Mouse (Mus musculus) hindbrain, embryonic 12.5 days (tissue): ENCODE measurements around the gene Samd8. TPM values are rescaled to one million over a fixed set of nuclear protein-coding genes. Genes with fewer than 3 reads are reported as not detected.

Experiments used
- ATAC-seq: fragments of 200-750 bp; cut with Nextera tagmentation; 2 replicates; pipeline ENCODE4 v1.8.0; 2017; ENCODE audit warnings: moderate TSS enrichment; ENCODE audit not compliant: low FRiP score
- H3K27ac ChIP-seq: fragments of 300-500 bp; sonication (generic); 2 replicates; pipeline ENCODE4 v1.5.1; 2016; ENCODE audit warnings: mild to moderate bottlenecking
- H3K27me3 ChIP-seq: fragments of 300-500 bp; sonication (generic); 2 replicates; pipeline ENCODE4 v1.6.1; 2016; ENCODE audit warnings: mild to moderate bottlenecking
- H3K36me3 ChIP-seq: fragments of 300-500 bp; sonication (generic); 2 replicates; pipeline ENCODE4 v1.6.1; 2016; ENCODE audit warnings: mild to moderate bottlenecking
- H3K4me1 ChIP-seq: fragments of 300-500 bp; sonication (generic); 2 replicates; pipeline ENCODE4 v1.6.1; 2016
- H3K4me2 ChIP-seq: fragments of 300-500 bp; sonication (generic); replicated peaks from 2 replicates; pipeline ENCODE4 v1.6.1; 2016; ENCODE audit warnings: mild to moderate bottlenecking
- H3K4me3 ChIP-seq: fragments of 300-500 bp; sonication (generic); 2 replicates; pipeline ENCODE4 v1.5.1; 2016; ENCODE audit warnings: mild to moderate bottlenecking
- H3K9ac ChIP-seq: fragments of 300-500 bp; sonication (generic); 2 replicates; pipeline ENCODE4 v1.6.1; 2016; ENCODE audit warnings: mild to moderate bottlenecking, moderate library complexity
- H3K9me3 ChIP-seq: fragments of 300-500 bp; sonication (generic); replicated peaks from 2 replicates; pipeline ENCODE4 v1.6.1; 2016; ENCODE audit warnings: mild to moderate bottlenecking
- WGBS: fragments of 180-500 bp; shearing (Covaris S2); methylation state at CpG from one replicate; pipeline ENCODE4 v1.1.7; 2016; 5-methylcytosine and 5-hydroxymethylcytosine counted together
- polyA plus RNA-seq: library from polyadenylated mRNA; unstranded; fragments of >200 nt; fragmentation: Nextera tagmentation; extraction: Ambion mirVana; gene quantifications from 2 replicates; pipeline ENCODE4 v1.2.1, GENCODE M21; 2016

Gene Samd8
- polyA plus RNA-seq, 1 experiment from 2014 or later: 15.9 TPM

DNA sequence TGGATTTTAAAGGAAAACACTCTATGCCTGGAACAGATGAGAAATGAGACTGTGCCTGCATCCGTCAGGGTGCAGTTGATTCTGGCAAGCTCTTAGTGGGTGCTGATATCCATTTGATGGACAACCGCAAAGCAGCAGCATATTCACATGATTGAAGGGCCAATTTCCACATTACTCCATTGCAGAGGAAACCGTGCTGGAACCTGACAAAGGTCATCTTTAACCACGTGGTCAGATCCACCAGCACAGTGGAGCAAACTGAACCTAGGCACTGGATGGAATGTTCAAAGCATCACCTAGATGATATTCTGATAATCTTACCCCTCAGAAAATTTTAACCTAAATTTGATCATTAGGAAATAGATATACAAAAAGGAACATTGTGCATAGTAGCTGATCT, 25.9 kb downstream of the Samd8 start:
- Histone ChIP-seq H3K4me3 (no peak overlapping the region), H3K4me1 (no peaks in the 10 kb centered on the region), H3K9me3 (no peaks in the 10 kb centered on the region), H3K27me3 (no peaks in the 10 kb centered on the region), H3K27ac (no peak overlapping the region), H3K4me2 (no peak overlapping the region), H3K36me3 (peaks cover 30% of the 10 kb centered on the region), H3K9ac (no peak overlapping the region)
- ATAC-seq: no peak
- 90% methylated on average over 4 of the region's 4 CpGs for WGBS

DNA sequence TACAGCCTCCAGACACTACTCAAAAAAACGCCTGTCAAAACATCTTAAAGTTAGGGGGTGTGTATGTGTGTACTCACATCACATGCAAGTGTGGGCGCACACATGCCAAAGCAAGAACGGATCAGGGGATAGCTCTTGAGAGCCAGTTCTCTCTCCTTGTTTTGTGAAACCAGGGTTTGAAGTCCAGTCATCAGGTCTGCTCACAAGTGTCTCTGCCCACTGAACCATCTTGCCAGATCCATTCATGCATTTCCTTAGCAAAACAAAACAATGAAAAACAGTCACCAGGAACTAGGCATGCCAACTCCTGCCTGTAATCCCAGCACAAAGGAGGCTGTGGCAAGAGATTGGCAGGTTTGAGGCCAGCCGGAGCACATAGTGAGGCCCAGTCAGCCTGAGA, 36.2 kb downstream of the Samd8 start:
- Histone ChIP-seq H3K27ac (no peak overlapping the region), H3K4me3 (no peak overlapping the region), H3K36me3 (peaks cover 32% of the 10 kb centered on the region; the same call in 1 of the 2 replicates), H3K4me2 (no peak overlapping the region), H3K4me1 (no peaks in the 10 kb centered on the region), H3K9me3 (no peaks in the 10 kb centered on the region), H3K27me3 (no peaks in the 10 kb centered on the region), H3K9ac (no peak overlapping the region)
- no peak for ATAC-seq
- 85% methylated on average over 4 of the region's 4 CpGs for WGBS

DNA sequence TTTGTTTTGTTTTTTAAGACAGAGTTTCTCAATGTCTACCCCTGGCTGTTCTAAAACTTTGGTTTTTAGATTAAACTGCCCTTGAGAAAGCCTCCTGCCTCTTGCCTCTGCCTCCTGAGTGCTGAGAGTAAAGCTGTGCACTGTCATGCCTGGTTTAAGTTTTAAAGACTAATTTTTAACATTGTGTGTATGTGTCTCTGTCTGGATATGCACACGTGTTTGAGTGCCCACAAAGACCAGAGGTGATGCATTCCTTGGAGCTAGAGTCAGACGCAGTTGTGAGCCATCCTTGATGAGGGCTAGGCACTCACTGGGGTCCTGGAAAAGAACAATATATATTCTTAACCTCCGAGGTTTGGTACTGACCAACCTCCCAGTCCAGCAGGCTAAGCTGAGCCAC, 37.0 kb downstream of the Samd8 start:
- Histone ChIP-seq H3K4me3 (no peak overlapping the region), H3K9me3 (no peaks in the 10 kb centered on the region), H3K36me3 (peaks cover 33% of the 10 kb centered on the region; the same call in 1 of the 2 replicates), H3K9ac (no peak overlapping the region), H3K4me1 (no peaks in the 10 kb centered on the region), H3K27ac (no peak overlapping the region), H3K27me3 (no peaks in the 10 kb centered on the region), H3K4me2 (no peak overlapping the region)
- no peak for ATAC-seq
- 83% methylated on average over 3 of the region's 3 CpGs for WGBS

DNA sequence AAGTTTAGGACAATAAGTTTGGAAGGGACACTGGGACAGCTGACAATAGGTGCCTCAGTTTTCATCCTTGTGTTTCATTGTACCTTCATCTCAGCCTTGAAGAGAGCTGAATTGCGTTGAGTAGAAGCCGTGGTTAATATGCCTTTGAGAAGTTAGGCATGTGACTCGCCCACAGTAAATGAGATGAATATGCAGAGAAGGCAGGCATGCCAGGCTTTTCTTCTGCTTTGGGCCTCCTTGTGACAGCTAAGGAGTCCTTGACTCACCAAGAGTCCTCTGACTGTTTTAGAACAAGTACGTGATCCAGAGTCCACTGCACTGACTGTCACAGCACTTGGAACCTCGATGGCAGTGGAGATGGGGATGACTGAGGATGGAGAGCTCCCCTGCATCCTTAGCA, 37.8 kb downstream of the Samd8 start:
- no peak overlapping the region for H3K27ac ChIP-seq
- H3K9me3 ChIP-seq: no peaks in the 10 kb centered on the region
- no peaks in the 10 kb centered on the region for H3K27me3 ChIP-seq
- no peak overlapping the region for H3K4me2 ChIP-seq
- no peak overlapping the region for H3K4me3 ChIP-seq
- no peaks in the 10 kb centered on the region for H3K4me1 ChIP-seq
- peaks cover 39% of the 10 kb centered on the region; the same call in 1 of the 2 replicates for H3K36me3 ChIP-seq
- H3K9ac ChIP-seq: no peak overlapping the region
- no peak for ATAC-seq
- WGBS: 92% methylated on average over 5 of the region's 5 CpGs

DNA sequence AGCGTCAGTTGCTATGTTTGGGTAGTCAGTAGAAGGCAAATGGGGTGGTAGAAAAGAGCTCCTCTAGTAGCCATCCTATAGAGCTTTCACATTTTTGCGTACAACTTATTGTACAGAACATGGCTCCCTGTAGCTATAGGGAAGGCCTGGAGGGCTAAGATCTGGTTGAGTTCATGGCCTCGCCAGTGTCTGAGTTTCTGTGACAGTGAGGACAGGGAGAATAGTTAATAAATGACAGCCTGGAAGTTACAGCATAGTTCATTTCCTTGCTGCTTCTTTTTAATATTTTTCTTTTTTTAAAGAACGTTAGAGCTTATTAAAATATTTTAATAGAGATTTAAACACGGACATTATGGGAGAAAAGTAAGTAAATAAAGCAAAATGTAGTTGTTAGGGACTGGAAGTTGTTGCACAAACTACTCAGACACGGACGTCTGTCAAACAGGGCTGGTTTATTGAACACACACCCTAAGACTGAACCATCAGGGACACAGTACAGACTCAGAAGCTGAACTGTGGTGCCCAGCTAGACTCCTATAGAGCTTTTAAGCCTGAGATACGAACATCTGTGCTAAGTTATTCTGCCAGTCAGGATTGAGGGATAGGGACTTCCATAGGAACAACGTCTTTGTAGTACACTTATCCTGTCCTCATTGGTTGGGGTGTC, 40.4 kb downstream of the Samd8 start:
- Histone ChIP-seq H3K4me3 (no peak overlapping the region), H3K27ac (no peak overlapping the region), H3K9me3 (no peaks in the 10 kb centered on the region), H3K4me2 (no peak overlapping the region), H3K9ac (no peak overlapping the region), H3K4me1 (no peaks in the 10 kb centered on the region), H3K36me3 (peaks cover 30% of the 10 kb centered on the region; the same call in 1 of the 2 replicates), H3K27me3 (no peaks in the 10 kb centered on the region)
- no peak for ATAC-seq
- 90% methylated on average over 9 of the region's 9 CpGs for WGBS

DNA sequence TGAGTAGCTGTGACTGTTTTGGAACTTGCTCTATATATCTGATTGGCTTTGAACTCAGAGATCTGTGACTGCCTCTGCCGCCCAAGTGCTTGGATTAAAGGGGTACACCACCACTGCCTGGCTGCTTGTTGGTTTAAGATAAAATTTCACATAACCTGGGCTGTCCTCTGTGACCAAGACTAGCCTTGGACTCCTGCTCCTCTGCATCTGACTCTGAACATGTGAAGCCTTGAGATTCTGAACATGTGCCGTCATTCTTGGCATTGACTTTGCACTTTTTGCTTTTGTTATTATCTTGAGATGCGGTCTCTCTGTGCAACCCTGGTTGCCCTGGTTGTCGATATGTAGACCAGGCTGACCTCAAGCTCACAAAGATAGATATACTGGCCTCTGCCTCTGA, 41.4 kb downstream of the Samd8 start:
- H3K27me3 ChIP-seq: no peaks in the 10 kb centered on the region
- peaks cover 25% of the 10 kb centered on the region; the same call in 1 of the 2 replicates for H3K36me3 ChIP-seq
- H3K4me1 ChIP-seq: no peaks in the 10 kb centered on the region
- H3K9me3 ChIP-seq: no peaks in the 10 kb centered on the region
- H3K27ac ChIP-seq: no peak overlapping the region
- H3K4me2 ChIP-seq: no peak overlapping the region
- 94% methylated on average over 4 of the region's 4 CpGs for WGBS
- no peak overlapping the region for H3K9ac ChIP-seq
- ATAC-seq: no peak
- no peak overlapping the region for H3K4me3 ChIP-seq

DNA sequence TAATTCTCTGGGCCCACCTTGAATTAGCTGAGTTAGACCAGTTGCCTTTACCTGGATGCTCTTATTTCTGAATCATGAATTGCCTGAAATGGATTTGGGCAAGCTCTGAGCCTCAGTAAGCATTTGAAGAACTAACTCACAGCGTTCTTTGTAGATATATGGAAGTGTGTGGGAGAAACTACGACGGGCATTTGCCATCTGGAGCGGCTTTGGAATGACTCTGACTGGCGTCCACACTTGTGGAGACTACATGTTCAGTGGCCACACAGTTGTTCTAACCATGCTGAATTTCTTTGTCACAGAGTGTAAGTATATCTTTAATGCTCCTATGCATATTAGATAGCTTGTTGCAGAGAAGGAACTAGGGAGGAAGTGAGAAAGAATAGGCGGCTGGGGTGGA, 41.9 kb downstream of the Samd8 start:
- Histone ChIP-seq H3K27ac (no peak overlapping the region), H3K27me3 (no peaks in the 10 kb centered on the region), H3K4me3 (no peak overlapping the region), H3K4me1 (no peaks in the 10 kb centered on the region), H3K4me2 (no peak overlapping the region), H3K36me3 (peaks cover 24% of the 10 kb centered on the region; the same call in 1 of the 2 replicates), H3K9me3 (no peaks in the 10 kb centered on the region), H3K9ac (no peak overlapping the region)
- 97% methylated on average over 6 of the region's 6 CpGs for WGBS
- no peak for ATAC-seq

DNA sequence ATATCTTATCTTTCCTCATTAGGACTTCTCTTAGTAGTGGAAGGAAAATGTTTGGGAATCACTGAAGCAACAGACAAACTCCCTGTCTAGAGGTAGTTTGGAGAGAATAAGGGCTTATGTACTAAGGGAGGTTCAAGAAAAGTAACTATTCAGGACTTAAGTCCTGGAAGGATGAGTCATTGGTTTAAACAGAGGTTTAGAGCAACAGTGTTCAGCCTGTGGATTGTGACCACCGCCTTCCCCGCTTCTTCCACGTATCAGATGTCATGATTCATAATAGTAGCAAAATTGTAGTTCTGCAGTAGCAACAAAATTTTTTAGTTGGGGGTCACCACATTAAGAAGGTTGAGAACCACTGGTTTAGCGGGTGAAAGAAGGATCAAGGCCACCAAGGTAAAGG, 50.3 kb downstream of the Samd8 start:
- no peaks in the 10 kb centered on the region for H3K4me1 ChIP-seq
- 96% methylated on average over 4 of the region's 4 CpGs for WGBS
- H3K27me3 ChIP-seq: no peaks in the 10 kb centered on the region
- ATAC-seq: no peak
- H3K36me3 ChIP-seq: peaks cover 9% of the 10 kb centered on the region; the same call in 1 of the 2 replicates
- H3K9ac ChIP-seq: no peak overlapping the region
- H3K27ac ChIP-seq: no peak overlapping the region
- no peak overlapping the region for H3K4me3 ChIP-seq
- H3K4me2 ChIP-seq: no peak overlapping the region
- no peaks in the 10 kb centered on the region for H3K9me3 ChIP-seq

DNA sequence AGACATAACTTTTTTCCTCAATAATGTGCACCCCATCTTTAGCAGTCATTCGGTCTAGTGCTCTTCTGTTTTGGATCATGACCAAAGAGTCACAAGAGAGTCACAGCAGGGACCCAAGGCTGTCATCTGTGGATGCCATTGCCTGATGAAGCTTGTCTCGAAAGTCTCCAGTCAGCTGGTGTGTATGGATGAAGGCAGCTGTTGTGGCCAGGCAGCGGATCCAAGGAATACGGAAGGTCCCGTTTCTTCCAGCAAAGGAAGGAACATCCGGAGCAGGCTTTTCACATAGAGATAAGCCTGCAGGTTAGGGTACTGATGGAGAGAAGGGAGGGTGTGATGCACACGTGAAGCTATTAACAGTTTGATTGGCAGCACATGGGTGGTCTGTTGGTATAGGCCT, 51.3 kb downstream of the Samd8 start:
- Histone ChIP-seq H3K9me3 (no peaks in the 10 kb centered on the region), H3K4me3 (no peak overlapping the region), H3K27me3 (no peaks in the 10 kb centered on the region), H3K36me3 (peaks cover 9% of the 10 kb centered on the region; the same call in 1 of the 2 replicates), H3K4me1 (no peaks in the 10 kb centered on the region), H3K9ac (no peak overlapping the region), H3K27ac (no peak overlapping the region), H3K4me2 (no peak overlapping the region)
- 80% methylated on average over 7 of the region's 7 CpGs for WGBS
- ATAC-seq: no peak

DNA sequence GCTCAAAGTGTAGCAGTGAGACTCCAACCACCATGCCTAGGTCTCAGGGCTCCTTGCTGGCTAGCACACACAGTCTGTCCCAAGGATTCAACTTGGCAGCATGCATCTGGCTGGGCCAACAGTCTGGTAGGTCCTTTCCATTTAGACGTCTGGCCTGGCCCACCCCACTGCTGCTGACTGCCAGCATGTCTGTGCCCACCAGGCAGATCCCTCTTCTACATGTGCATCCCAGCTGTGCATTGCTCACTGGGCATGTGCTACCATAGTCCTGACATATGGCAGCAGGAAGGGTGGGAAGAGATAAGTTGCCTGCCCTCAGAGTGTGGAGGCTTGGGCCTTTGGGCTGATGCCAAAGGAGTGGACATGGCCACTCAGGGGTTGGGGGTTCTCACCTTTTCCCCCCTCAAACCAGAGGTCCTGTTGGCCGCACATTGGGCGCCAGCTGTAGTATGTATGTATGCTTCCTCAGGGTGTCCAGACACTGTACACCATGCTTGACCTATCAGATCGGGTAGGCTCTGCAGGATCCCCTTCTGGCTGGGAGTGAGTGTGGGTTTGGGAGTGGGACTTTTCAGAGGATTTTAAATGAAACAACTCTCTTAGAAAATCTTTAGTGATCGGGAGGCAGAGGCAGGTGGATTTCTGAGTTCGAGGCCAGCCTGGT, 52.3 kb downstream of the Samd8 start:
- peaks cover 9% of the 10 kb centered on the region; the same call in 1 of the 2 replicates for H3K36me3 ChIP-seq
- H3K9ac ChIP-seq: no peak overlapping the region
- WGBS: 96% methylated on average over 6 of the region's 6 CpGs
- ATAC-seq: no peak
- no peak overlapping the region for H3K4me3 ChIP-seq
- H3K27ac ChIP-seq: no peak overlapping the region
- no peaks in the 10 kb centered on the region for H3K4me1 ChIP-seq
- no peaks in the 10 kb centered on the region for H3K9me3 ChIP-seq
- no peaks in the 10 kb centered on the region for H3K27me3 ChIP-seq
- no peak overlapping the region for H3K4me2 ChIP-seq

DNA sequence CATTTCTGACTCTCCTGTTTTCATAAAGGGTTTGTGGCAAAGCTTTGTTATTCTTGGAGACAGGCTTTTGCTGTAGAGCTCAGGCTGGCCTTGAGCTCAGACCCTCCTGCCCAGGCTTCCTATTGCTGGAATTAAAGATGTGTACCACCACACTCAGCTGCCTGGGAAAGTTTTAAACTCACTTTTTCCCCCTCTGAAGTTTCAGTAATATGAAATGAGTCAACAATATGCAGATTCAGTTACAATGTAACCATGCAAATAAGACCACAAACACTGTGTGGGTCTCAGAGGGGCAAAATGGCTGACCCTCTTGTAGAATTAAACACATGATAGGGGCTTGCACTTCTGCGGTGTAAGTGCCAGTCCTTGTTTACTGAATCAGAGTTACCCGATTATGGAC, 55.9 kb downstream of the Samd8 start:
- Histone ChIP-seq H3K36me3 (no peaks in the 10 kb centered on the region), H3K9me3 (no peaks in the 10 kb centered on the region), H3K4me2 (no peak overlapping the region), H3K4me3 (no peak overlapping the region), H3K4me1 (no peaks in the 10 kb centered on the region), H3K27me3 (no peaks in the 10 kb centered on the region), H3K27ac (no peak overlapping the region), H3K9ac (no peak overlapping the region)
- 84% methylated on average over 2 of the region's 2 CpGs for WGBS
- ATAC-seq: no peak

DNA sequence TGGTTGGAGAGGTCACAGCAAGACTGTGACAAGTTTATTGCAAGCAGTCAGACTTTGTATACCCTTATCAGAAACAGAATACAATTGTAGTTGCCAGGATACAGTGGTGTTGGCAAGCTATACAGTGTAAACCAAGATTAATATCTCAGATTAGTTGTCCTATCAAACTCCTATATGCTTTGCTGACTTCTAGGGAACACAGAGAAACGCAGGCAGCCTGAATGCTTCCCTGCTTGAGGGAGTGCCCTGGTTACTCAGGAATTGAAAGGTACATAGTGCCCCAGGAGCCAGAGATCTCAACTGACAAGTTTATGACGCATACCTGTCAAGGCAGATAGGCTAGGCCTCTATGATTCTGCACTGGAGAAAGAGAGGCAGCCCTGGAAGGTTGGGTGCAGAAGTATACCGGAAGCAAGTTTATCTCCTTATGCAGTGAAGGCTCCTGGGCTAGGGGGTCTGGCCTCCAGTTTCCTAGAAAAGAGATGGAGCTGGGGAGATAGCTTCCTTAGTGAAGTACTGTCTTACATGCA, 56.4 kb downstream of the Samd8 start:
- H3K27me3 ChIP-seq: no peaks in the 10 kb centered on the region
- no peak overlapping the region for H3K4me2 ChIP-seq
- H3K4me3 ChIP-seq: no peak overlapping the region
- no peaks in the 10 kb centered on the region for H3K9me3 ChIP-seq
- no peak overlapping the region for H3K9ac ChIP-seq
- no peaks in the 10 kb centered on the region for H3K4me1 ChIP-seq
- no peak overlapping the region for H3K27ac ChIP-seq
- H3K36me3 ChIP-seq: no peaks in the 10 kb centered on the region
- no peak for ATAC-seq
- 85% methylated on average over 3 of the region's 3 CpGs for WGBS
